Mouse (Mus musculus) R1 (cell line): ENCODE measurements at regions not wholly inside any gene's neighbourhood (a gene's known extent, or its start where the extent isn't known, plus 50 kb on each side); places are given as distances from the start of the nearest gene placed in this dataset.

Experiments used
- DNase-seq: peaks from one replicate; pipeline ENCODE4 v3.0.0-alpha.2; 2018; ENCODE audit warnings: low read depth, low spot score

DNA sequence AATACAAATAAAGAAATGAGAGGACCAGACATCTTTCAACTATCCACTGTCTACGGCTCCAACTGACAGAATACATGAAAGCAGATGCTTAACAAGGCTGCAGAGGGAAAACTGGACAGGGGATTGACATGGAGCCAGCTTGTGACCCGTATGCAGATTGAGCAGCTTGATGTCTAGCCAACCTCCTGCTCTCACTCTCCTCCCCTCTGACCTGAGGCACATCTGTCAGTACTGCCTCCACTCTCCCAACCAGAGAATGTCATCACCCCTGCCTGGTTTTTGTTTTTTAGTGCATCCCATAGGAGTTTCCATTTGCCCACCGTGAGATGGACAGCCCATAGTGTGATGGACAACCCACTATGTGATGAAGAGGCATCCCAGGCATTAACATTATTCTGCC, 252.2 kb downstream of the S1pr1 start:
- DNase-seq: no peak
